Mouse (Mus musculus): ENCODE measurements around the gene BC049352.
A peak's percentile ranks its signal among the peaks of the same experiment; 100 is the strongest.

Gene BC049352

GRCm38 (mm10) chr9:45299231-45300006 is 117.6 kb downstream of the BC049352 start:
- peak; percentile 68 for DNase-seq (ENCODE audit: low spot score)

Data from retina, embryonic 14.5 days (tissue).